Mouse (Mus musculus): Measurements from ENCODE around the gene Rab31. TPM values are rescaled to one million over a fixed set of nuclear protein-coding genes. Genes with fewer than 3 reads are reported as not detected.

Gene Rab31
- polyA plus RNA-seq, 1 experiment from 2014 or later: 71.6 TPM

GRCm38 (mm10) chr17:65729945-65730741 is 42.4 kb downstream of the Rab31 start:
- WGBS: 75% methylated on average over 14 of the region's 16 CpGs
- Histone ChIP-seq H3K9ac (replicated peaks) (no peak overlapping the region), H3K9me3 (no peaks in the 10 kb centered on the region), H3K27me3 (no peaks in the 10 kb centered on the region), H3K4me1 (replicated peaks) (peaks cover 4% of the 10 kb centered on the region; the same call in 1 of the 2 replicates), H3K27ac (no peak overlapping the region), H3K4me3 (replicated peaks) (no peak overlapping the region), H3K4me2 (replicated peaks) (no peak overlapping the region), H3K36me3 (no peaks in the 10 kb centered on the region)
- no peak for ATAC-seq

- Histone ChIP-seq H3K36me3 (peaks cover 3% of the 10 kb centered on the region; the same call in 1 of the 2 replicates), H3K27ac (no peak overlapping the region), H3K9ac (replicated peaks) (no peak overlapping the region), H3K27me3 (no peaks in the 10 kb centered on the region), H3K4me3 (replicated peaks) (no peak overlapping the region), H3K9me3 (no peaks in the 10 kb centered on the region), H3K4me2 (replicated peaks) (no peak overlapping the region), H3K4me1 (replicated peaks) (peaks cover 4% of the 10 kb centered on the region; the same call in 1 of the 2 replicates)
- 88% methylated on average over 5 of the region's 5 CpGs for WGBS
- no peak for ATAC-seq
These were observed 45.8 kb downstream of the Rab31 start for GRCm38 (mm10) chr17:65726755-65727154.

GRCm38 (mm10) chr17:65726274-65726673 is 46.3 kb downstream of the Rab31 start:
- no peaks in the 10 kb centered on the region for H3K9me3 ChIP-seq
- H3K4me2 ChIP-seq (replicated peaks): no peak overlapping the region
- H3K9ac ChIP-seq (replicated peaks): no peak overlapping the region
- peaks cover 4% of the 10 kb centered on the region; the same call in 1 of the 2 replicates for H3K4me1 ChIP-seq (replicated peaks)
- no peak overlapping the region for H3K4me3 ChIP-seq (replicated peaks)
- no peak overlapping the region for H3K27ac ChIP-seq
- no peaks in the 10 kb centered on the region for H3K27me3 ChIP-seq
- H3K36me3 ChIP-seq: peaks cover 7% of the 10 kb centered on the region; the same call in 1 of the 2 replicates
- ATAC-seq: 0 out of 2 replicates have a peak, but pooled peaks have one; percentile 43
- WGBS: 89% methylated on average over 6 of the region's 6 CpGs

- H3K9me3 ChIP-seq: no peaks in the 10 kb centered on the region
- no peak for ATAC-seq
- no peaks in the 10 kb centered on the region for H3K27me3 ChIP-seq
- H3K9ac ChIP-seq (replicated peaks): no peak overlapping the region
- no peak overlapping the region for H3K4me2 ChIP-seq (replicated peaks)
- H3K27ac ChIP-seq: no peak overlapping the region
- H3K4me1 ChIP-seq (replicated peaks): peaks cover 4% of the 10 kb centered on the region; the same call in 1 of the 2 replicates
- no peak overlapping the region for H3K4me3 ChIP-seq (replicated peaks)
- 45% methylated on average over 2 of the region's 2 CpGs for WGBS
- peaks cover 8% of the 10 kb centered on the region; the same call in 1 of the 2 replicates for H3K36me3 ChIP-seq
These were observed 46.7 kb downstream of the Rab31 start for GRCm38 (mm10) chr17:65725814-65726213.

DNA sequence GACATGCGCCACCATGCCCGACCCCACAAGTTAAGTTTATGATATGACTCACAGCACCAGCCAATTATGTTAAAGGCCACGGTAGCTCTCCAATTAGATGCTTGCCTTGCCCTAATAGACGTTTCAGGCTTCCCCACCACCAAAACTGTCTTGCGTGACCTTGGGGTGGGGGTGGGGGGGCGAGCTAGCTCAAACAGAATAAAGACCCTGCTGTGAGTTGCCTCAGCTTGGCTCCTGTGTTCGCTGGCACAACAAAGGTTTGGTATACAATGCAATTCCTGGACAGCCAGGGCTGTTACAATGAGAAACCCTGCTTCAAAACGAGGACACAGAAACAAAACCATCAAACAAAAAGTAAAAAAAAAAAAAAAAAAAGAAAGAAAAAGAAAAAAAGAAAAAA is 47.2 kb downstream of the Rab31 start:
- 29% methylated on average over 8 of the region's 8 CpGs for WGBS
- H3K9ac ChIP-seq (replicated peaks): no peak overlapping the region
- H3K4me3 ChIP-seq (replicated peaks): no peak overlapping the region
- no peaks in the 10 kb centered on the region for H3K9me3 ChIP-seq
- no peaks in the 10 kb centered on the region for H3K27me3 ChIP-seq
- peaks cover 11% of the 10 kb centered on the region; the same call in 1 of the 2 replicates for H3K36me3 ChIP-seq
- no peak for ATAC-seq
- no peak overlapping the region for H3K4me2 ChIP-seq (replicated peaks)
- peaks cover 4% of the 10 kb centered on the region; the same call in 1 of the 2 replicates for H3K4me1 ChIP-seq (replicated peaks)
- H3K27ac ChIP-seq: no peak overlapping the region; the same call in 1 of the 2 replicates

DNA sequence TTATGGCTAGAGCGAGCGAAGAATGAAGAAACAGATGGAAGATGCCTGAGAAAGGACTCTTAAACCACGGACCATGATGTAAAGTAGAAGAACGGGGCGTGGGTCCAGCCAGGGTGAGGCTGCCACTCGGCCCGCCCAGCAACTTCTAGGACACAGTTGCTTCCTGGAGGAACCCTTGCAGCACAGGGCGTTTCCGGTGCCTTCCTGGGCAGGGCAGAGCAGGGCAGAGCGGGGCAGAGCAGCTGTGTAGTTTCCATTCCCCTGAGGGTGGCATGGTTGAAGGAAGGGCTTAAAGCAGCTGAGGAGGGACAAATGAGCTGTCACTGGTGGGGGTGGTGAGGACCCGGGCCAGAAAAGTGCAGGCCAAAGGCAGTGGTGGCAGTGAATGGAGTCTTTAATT is 48.3 kb downstream of the Rab31 start:
- H3K27ac ChIP-seq: no peak overlapping the region
- peaks cover 21% of the 10 kb centered on the region; the same call in 1 of the 2 replicates for H3K36me3 ChIP-seq
- H3K4me1 ChIP-seq (replicated peaks): peaks cover 4% of the 10 kb centered on the region; the same call in 1 of the 2 replicates
- H3K9ac ChIP-seq (replicated peaks): no peak overlapping the region
- 0 out of 2 replicates have a peak, but pooled peaks have one; percentile 27 for ATAC-seq
- H3K4me2 ChIP-seq (replicated peaks): no peak overlapping the region
- WGBS: 88% methylated on average over 11 of the region's 11 CpGs
- H3K9me3 ChIP-seq: no peaks in the 10 kb centered on the region
- H3K4me3 ChIP-seq (replicated peaks): no peak overlapping the region
- no peaks in the 10 kb centered on the region for H3K27me3 ChIP-seq

DNA sequence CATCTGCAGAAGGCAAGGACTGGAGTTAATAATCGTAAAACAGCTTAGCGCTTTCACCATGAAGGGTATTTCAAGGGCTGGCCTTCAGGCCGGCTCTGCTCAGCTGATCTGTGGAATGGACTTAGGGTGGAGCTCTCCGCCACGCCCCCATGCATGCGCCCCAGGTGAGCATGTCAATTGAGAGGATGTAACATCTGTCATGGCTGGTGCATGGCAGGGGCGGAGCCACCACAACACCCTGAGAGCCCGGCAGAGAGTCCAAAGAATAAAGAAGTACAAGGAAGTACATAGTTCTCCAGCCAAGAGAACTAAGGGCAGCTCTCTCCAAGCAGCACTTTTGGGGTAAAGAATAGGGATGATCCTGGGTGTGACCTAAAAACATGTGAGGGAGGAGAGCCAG is 48.9 kb downstream of the Rab31 start:
- WGBS: 93% methylated on average over 8 of the region's 8 CpGs
- H3K4me1 ChIP-seq (replicated peaks): peaks cover 4% of the 10 kb centered on the region; the same call in 1 of the 2 replicates

GRCm38 (mm10) chr17:65721330-65721729 is 51.2 kb downstream of the Rab31 start:
- H3K4me3 ChIP-seq (replicated peaks): no peak overlapping the region
- H3K27ac ChIP-seq: no peak overlapping the region
- no peak overlapping the region for H3K9ac ChIP-seq (replicated peaks)
- no peak overlapping the region for H3K4me2 ChIP-seq (replicated peaks)
- H3K4me1 ChIP-seq (replicated peaks): peaks cover 4% of the 10 kb centered on the region; the same call in 1 of the 2 replicates
- ATAC-seq: no peak
- H3K27me3 ChIP-seq: no peaks in the 10 kb centered on the region
- H3K36me3 ChIP-seq: peaks cover 24% of the 10 kb centered on the region; the same call in 1 of the 2 replicates
- no peaks in the 10 kb centered on the region for H3K9me3 ChIP-seq

More for the DNA sequence above, 48.9 kb downstream of the Rab31 start:
- H3K4me2 ChIP-seq (replicated peaks): no peak overlapping the region
- no peak overlapping the region for H3K9ac ChIP-seq (replicated peaks)
- peaks cover 21% of the 10 kb centered on the region; the same call in 1 of the 2 replicates for H3K36me3 ChIP-seq
- ATAC-seq: no peak
- no peak overlapping the region for H3K4me3 ChIP-seq (replicated peaks)
- H3K27me3 ChIP-seq: no peaks in the 10 kb centered on the region
- no peaks in the 10 kb centered on the region for H3K9me3 ChIP-seq
- no peak overlapping the region for H3K27ac ChIP-seq

- WGBS: 95% methylated on average over 5 of the region's 5 CpGs
- no peak overlapping the region for H3K9ac ChIP-seq (replicated peaks)
- no peak for ATAC-seq
- no peak overlapping the region for H3K27ac ChIP-seq
- H3K4me2 ChIP-seq (replicated peaks): no peak overlapping the region
- H3K9me3 ChIP-seq: no peaks in the 10 kb centered on the region
- no peak overlapping the region for H3K4me3 ChIP-seq (replicated peaks)
- H3K36me3 ChIP-seq: peaks cover 29% of the 10 kb centered on the region
- H3K27me3 ChIP-seq: no peaks in the 10 kb centered on the region
- no peaks in the 10 kb centered on the region for H3K4me1 ChIP-seq (replicated peaks)
These were observed 52.7 kb downstream of the Rab31 start for GRCm38 (mm10) chr17:65719826-65720225.

DNA sequence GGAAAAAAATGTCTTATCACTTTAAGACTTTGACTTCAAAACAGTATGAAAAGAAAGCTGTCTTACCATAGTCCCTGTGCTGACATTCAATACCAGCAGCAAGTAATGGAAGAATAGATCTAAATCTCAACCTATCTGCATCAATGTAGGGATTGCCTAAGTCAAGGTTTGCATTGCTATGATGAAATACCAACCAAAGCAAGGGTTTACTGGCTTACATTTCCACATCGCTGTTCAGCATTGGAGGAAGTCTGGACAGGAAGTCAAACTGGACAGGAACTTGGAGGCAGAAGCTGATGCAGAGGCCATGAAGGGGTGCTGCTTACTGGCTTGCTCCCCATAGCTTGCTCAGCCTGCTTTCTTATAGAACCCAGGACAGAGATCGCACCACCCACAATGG is 54.0 kb downstream of the Rab31 start:
- Histone ChIP-seq H3K4me3 (replicated peaks) (no peak overlapping the region), H3K9me3 (no peaks in the 10 kb centered on the region), H3K27ac (no peak overlapping the region), H3K36me3 (peaks cover 29% of the 10 kb centered on the region), H3K4me1 (replicated peaks) (no peaks in the 10 kb centered on the region), H3K27me3 (no peaks in the 10 kb centered on the region), H3K4me2 (replicated peaks) (no peak overlapping the region), H3K9ac (replicated peaks) (no peak overlapping the region)
- WGBS: 98% methylated on average over 2 of the region's 2 CpGs
- ATAC-seq: no peak

GRCm38 (mm10) chr17:65717658-65718199 is 54.8 kb downstream of the Rab31 start:
- no peak overlapping the region for H3K27ac ChIP-seq
- H3K9me3 ChIP-seq: no peaks in the 10 kb centered on the region
- 80% methylated on average over 4 of the region's 4 CpGs for WGBS
- no peak overlapping the region for H3K4me3 ChIP-seq (replicated peaks)
- no peak overlapping the region for H3K9ac ChIP-seq (replicated peaks)
- ATAC-seq: no peak
- no peaks in the 10 kb centered on the region for H3K27me3 ChIP-seq
- H3K4me1 ChIP-seq (replicated peaks): no peaks in the 10 kb centered on the region
- no peak overlapping the region for H3K4me2 ChIP-seq (replicated peaks)
- peaks cover 32% of the 10 kb centered on the region for H3K36me3 ChIP-seq

DNA sequence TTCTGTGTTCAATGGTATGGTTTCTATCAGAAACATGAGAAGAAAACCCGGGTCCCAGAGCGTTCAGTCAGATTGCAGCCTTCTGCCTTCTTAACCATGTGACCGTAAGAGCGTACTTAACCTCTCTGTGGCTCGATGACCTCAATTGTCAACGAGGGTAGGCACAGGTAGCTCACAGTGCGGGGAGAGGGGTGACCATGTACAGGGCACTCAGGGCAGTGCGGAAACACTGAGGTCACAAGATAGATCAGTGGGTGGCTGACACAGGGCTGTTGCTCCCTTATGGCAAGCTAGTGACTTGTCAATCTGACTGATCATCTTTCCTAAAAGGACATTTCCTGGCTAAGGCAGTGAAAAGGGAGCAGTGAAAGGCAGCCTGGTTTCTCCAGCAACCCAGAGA is 58.5 kb downstream of the Rab31 start:
- Histone ChIP-seq H3K9me3 (peaks cover 17% of the 10 kb centered on the region), H3K4me1 (replicated peaks) (no peaks in the 10 kb centered on the region), H3K4me3 (replicated peaks) (no peak overlapping the region), H3K27me3 (no peaks in the 10 kb centered on the region), H3K4me2 (replicated peaks) (no peak overlapping the region), H3K36me3 (peaks cover 34% of the 10 kb centered on the region), H3K9ac (replicated peaks) (no peak overlapping the region), H3K27ac (no peak overlapping the region)
- ATAC-seq: 0 out of 2 replicates have a peak, but pooled peaks have one; percentile 30
- WGBS: 88% methylated on average over 8 of the region's 8 CpGs

Measured in midbrain, embryonic 13.5 days (tissue).